In the genomic region with DNA sequence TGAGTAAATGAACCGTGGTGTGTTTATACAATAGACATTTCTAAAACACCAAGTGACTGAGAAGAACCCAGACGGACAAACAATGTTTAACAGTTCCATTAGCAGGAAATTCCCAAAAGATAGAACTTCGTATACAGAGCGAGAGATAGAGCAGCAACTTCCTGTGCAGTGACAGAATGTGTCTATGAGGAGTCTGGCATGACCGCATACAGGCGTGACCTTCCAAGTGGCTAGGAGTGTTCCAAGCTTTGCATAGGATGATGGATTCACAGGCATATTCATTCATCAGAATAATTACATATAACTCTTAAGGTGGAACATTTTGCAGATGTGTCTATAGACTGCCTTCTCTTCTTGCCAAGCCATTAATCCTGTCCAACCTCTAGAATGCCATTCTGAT, we compare ENCODE assay signal across 22 mouse cellular contexts. TPM values are rescaled to one million over a fixed set of nuclear protein-coding genes. Genes with fewer than 3 reads are reported as not detected.
"Had no signal": no experiment of that assay in that cellular context is flagged by ENCODE, and none has a peak within 500 bp of the region (broad histone marks: within the 10 kb centered on the region; RNA-seq: fewer than 3 reads in every experiment).

No protein-coding gene starts in this region.

- H3K27me3 ChIP-seq: liver, embryonic 12.5 days; midbrain, embryonic 12.5 days; neural tube, embryonic 13.5 days; neural tube, embryonic 15.5 days had no signal

- ATAC-seq: liver, embryonic 12.5 days; midbrain, embryonic 16.5 days had no signal

- H3K9ac ChIP-seq: liver, embryonic 12.5 days; liver, embryonic 14.5 days; midbrain, embryonic 12.5 days; neural tube, embryonic 13.5 days; neural tube, embryonic 15.5 days had no signal

- H3K27ac ChIP-seq: liver, embryonic 12.5 days; liver, embryonic 14.5 days; midbrain, embryonic 10.5 days; midbrain, embryonic 12.5 days; neural tube, embryonic 13.5 days; neural tube, embryonic 15.5 days had no signal

- H3K4me1 ChIP-seq: liver, embryonic 12.5 days; midbrain, embryonic 10.5 days; midbrain, embryonic 12.5 days; neural tube, embryonic 13.5 days; neural tube, embryonic 15.5 days had no signal

- H3K36me3 ChIP-seq: liver, embryonic 12.5 days; midbrain, embryonic 10.5 days; midbrain, embryonic 12.5 days; neural tube, embryonic 13.5 days; neural tube, embryonic 15.5 days had no signal

- DNase-seq: lung, adult 2 months; lung, postnatal 14 days; lung, postnatal 4 days; midbrain, embryonic 14.5 days; retina, postnatal 1 day; right cerebral cortex, adult 18-20 months; right cerebral cortex, postnatal 25 days; right cerebral cortex, postnatal 4 days; spleen, adult 18-20 months; thymus, adult 18-20 months; thymus, postnatal 14 days; thymus, postnatal 36 days had no signal

- H3K4me3 ChIP-seq: liver, embryonic 12.5 days; midbrain, embryonic 10.5 days; midbrain, embryonic 12.5 days; myocyte; neural tube, embryonic 13.5 days; neural tube, embryonic 15.5 days had no signal

- H3K9me3 ChIP-seq: liver, embryonic 12.5 days; midbrain, embryonic 10.5 days; midbrain, embryonic 12.5 days; neural tube, embryonic 13.5 days; neural tube, embryonic 15.5 days had no signal

- H3K4me2 ChIP-seq: liver, embryonic 12.5 days; midbrain, embryonic 12.5 days; neural tube, embryonic 13.5 days; neural tube, embryonic 15.5 days had no signal

RNA-seq across cellular contexts. Expression of gene Col24a1, which starts 18.1 kb away (rescaled TPM):
- total RNA-seq: megakaryocyte, adult 5-6 weeks; megakaryocyte-erythroid progenitor cell, adult 5-6 weeks had no signal
